Mouse (Mus musculus) c-Kit-positive CD71-positive TER-119-negative erythroid progenitor cells, embryonic 14.5 days (primary cell): ENCODE data around the gene Krt79.

Source experiments
- DNase-seq: peaks from one replicate; pipeline ENCODE4 v3.0.0-alpha.2; 2013; ENCODE audit warnings: low read depth

Gene Krt79

GRCm38 (mm10) chr15:101940274-101940829 lies at the start of gene Krt79:
Gene Krt79 (minus strand): TSS chr15:101940324.
- DNase-seq: no peak

DNA sequence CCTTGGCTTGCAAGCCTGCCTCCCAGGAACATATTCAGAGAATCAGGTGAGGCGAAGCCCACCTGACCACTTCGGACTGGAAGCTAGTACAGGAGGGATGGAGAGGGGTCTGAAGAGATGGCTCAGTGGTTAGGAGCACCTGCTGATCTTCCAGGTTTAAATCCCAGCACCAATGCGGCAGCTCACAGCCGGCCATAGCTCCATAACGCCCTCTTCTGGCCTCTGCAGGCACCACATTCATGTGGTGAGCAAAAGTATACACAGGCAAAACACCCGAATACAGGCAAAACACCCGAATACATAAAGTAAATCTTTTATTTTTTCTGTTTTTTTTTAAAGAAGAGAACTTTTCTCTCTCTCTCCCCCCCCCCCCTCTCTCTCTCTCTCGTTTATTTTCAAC lies 48.6 kb upstream of the Krt79 start:
- no peak for DNase-seq

- peak; percentile 70 for DNase-seq
Observed at GRCm38 (mm10) chr15:101988119-101988518, 48.0 kb upstream of the Krt79 start.

GRCm38 (mm10) chr15:101984746-101985145 lies 44.6 kb upstream of the Krt79 start:
- no peak for DNase-seq

DNA sequence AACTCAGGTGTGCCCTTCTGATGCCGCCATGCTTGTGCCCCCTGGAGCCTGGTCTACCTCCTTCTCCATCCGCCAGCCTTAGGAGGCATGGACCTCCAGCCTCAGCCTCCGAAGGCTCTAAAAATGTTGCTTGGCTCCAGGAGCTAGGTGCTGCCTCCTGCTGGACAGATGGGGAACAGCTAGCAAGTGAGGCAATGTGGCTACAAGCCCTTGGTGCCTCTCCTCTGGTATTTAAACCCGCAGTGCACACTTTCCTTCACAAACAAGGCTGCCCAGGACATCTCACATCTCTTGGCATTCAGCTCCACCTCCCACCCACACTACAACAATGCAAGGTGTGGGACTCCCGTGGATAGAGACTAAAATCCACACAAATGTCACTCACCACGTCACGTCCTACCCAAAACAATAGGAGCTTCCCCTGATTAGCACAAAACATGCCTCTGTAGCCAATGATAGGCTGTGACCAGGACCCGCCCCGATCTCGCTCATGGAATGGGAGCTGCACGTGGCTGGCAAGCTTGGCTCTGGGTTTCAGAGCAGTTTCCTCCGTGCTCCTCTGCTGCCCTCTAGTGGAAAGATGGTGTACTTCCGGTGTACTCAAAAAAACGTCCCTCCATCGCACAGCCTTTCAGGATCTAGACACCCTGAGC lies 44.0 kb upstream of the Krt79 start:
- peak; percentile 89 for DNase-seq

DNA sequence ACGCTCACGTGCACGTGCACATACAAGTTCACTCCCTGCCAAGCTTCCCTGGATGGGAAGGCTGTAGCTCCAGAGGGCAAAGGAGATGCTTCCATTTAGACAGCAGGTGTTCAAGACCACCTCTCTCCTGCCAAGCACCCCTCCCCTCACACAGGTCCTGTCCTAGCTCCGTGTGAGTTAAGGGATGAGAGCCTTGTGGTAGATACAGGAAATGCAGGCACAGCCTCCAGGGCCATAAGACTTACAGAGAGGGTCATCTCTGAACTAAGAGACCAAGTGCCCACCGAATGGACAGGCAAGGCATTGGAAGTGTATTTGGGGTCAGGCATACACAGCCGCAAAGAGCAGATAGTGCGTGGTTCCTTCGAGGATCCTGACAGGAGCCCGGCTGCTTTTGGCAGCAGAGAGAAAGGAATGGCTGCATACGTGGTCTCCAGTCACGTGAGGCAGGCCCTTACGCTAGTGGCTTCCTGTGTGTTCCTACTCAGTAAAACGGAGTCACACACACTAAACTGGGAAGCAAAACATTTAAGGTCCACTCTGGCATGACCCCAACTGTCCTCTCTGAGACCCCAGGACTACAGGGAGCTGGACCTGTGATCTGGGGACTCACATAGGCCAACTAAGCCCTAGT lies 43.3 kb upstream of the Krt79 start:
- DNase-seq: no peak

DNA sequence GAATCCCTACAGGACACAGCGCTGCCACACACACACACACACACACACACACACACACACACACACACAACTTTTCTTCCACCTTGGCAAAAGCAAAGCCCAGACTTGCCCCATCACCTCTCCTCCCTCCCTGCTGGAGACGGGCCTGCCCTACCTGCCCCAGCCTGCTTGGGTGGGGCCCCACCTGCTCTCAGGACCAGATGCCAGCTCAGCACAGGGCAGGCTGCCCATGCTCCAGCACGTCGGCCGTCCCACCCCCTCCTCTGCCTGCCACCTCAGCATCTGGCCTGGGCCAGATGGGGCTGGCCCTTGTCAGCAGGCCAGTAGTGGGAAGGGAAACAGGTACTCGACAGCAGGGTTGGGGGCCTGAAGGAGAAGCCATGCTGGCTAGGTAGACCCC lies 40.7 kb upstream of the Krt79 start:
- no peak for DNase-seq

DNA sequence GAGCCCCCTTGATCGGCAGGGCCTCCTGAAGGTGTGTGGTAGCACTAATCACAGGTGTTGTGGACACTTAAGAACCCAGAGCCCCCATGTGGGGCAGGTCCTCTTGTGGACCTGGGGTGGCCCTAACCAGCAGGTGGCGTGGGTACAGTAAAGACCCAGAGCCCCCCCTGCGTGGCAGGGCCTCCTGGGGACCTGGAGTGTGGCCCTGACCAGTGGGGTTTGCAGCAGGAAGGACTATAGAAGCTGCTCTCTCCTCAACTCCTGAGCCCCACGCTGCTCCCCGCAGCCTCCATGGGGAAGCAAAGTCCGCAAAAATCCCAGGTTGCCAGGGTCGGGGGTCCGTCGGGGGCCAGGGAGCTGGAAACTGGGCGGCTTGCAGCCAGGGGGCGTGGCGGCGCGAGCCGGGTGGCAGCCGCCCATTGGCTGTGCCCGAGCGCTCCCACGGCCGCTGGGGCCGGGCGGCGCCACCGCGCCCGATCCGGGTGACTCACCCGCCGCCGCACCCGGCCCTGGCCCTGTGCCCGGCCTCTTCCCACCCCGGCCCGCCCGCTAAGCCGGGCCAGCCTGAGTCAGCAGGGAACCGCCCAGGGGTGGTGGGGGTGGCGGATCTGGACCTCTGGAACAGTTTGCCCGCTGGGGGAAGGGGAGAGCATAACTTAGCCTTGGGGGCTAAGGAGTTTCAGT lies 37.1 kb upstream of the Krt79 start:
- peak; percentile 77 for DNase-seq

DNA sequence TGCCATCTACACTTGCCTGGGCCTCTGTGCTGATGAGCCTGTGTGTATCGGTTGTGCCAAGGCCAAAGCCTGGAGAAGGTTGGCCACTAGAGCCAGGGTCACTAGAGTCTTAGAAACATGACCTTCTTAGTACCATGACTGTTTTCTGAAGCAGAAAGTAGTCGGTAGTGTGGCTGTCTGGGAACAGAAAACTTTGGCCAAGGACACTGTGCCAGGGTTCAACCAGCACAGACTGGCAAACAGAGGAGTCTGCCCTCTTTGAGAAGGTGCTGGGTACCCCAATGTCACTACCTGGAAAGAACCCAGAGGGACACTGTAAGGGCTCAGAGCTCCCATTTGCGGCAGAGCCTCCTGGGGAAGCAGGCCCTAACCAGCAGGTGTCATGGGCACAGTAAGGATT lies 36.5 kb upstream of the Krt79 start:
- no peak for DNase-seq

DNA sequence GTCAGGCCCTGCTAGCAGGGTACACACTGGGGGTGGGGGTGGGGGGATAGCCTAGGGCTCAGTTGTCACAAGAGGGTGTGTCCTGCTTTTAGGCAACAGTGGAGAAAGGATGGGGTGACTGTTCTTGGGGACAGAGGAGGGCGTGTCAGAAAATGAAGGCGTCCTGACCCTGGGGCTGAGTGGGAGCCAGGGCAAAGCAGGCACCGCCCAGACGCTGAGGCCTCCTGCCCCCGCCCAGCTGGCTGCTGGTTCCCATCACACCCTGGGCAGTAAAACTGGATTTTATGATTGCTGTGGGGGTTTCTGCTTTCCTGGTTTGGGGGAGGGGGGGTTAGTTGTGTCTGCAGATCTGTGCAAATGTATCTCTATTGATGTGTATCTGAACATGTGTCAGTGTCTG lies 35.9 kb upstream of the Krt79 start:
- DNase-seq: peak; percentile 63

DNA sequence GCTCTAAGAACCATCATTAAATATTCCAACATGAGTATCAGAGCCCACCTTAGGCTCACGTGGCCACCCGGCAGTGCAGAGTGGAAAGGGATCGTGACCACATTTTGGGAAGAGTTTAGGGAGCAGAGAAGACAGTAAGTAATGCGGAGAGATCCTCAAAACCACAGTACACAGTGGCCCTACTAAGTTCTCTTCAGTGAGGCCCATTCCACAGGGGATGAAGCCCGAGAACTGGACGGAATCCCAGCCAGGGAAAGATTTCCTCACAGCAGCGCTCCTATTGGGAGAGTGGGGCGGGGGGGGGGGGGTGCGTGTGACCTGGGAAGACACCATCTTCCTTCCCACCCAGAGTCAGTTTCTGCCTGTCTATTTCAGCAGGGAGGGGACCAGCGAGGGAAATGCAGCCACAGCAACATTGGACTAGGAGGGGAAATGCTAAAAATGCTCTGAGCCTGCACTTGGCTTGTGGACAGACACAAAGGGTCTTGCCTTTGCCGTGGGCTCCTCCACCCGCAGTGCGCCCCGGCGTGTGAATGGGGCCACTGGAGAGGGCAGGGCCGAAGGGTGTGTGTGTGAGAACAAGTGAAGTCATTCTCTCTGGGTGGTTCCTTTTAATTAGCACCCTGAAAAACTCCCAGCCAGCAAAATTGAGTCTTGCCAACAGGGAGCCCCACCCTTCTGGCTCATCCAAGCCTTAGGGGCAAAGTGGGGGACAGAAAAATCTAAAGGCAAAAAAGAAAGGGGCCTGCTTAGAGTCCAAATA lies 34.1 kb upstream of the Krt79 start:
- DNase-seq: no peak

DNA sequence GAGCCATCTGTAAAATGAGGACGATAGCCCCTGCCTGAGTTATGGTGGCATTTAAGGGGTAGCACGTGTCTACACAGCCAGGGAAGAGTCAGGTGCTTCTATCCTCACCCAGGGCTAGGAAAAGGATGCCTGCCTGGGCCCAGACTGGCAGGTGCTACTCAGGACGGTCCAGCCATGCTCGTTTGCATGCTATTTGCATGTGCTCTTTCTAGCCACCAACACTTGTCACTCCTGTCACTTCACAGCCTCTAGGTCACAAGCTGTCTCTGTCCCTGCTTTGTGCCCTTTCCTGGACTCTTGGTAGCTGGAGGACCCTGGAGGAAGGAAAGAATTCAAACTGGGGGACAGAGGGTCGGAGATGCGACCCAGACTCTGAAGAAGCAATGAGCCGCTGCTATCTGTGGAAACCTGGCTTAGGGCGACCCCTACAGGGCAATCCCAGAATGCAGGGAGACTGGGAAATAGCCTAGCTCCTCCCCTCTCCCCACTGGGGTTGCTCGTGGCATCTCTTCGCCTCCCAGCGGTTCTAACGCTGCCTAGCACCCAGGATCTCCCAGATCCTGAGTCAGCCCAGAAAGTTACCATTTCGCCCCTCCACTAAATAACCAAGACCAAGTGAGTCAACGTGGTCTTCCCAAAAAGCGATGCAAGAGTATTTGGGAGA lies 33.4 kb upstream of the Krt79 start:
- peak; percentile 87 for DNase-seq

- no peak for DNase-seq
Observed at GRCm38 (mm10) chr15:101970536-101970935, 30.4 kb upstream of the Krt79 start.

DNA sequence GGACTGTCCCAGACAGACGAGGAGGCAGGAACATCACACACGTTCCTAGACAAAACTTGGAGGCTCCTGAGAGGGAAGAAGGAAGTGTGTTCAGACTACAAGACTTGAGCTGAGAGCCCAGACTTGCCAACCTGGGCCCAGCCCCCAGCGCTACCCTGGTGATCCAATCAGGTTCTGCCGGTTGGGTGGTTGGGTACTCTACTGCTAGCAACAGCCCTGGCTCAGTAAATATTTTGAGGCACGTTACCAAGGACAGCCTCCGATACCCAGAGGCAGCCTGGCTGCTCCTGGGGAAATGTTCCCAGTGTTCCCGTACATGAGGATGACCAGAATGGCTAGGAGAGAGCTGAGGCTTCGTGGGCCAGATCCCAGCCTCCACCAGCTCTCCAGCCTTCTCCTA lies 26.7 kb upstream of the Krt79 start:
- no peak for DNase-seq

- DNase-seq: no peak
Observed at GRCm38 (mm10) chr15:101958891-101959290, 18.8 kb upstream of the Krt79 start.

- DNase-seq: no peak
Observed at GRCm38 (mm10) chr15:101954187-101954586, 14.1 kb upstream of the Krt79 start, which contains the start of gene Krt78. Gene Krt78 (minus strand): TSS chr15:101954287.

DNA sequence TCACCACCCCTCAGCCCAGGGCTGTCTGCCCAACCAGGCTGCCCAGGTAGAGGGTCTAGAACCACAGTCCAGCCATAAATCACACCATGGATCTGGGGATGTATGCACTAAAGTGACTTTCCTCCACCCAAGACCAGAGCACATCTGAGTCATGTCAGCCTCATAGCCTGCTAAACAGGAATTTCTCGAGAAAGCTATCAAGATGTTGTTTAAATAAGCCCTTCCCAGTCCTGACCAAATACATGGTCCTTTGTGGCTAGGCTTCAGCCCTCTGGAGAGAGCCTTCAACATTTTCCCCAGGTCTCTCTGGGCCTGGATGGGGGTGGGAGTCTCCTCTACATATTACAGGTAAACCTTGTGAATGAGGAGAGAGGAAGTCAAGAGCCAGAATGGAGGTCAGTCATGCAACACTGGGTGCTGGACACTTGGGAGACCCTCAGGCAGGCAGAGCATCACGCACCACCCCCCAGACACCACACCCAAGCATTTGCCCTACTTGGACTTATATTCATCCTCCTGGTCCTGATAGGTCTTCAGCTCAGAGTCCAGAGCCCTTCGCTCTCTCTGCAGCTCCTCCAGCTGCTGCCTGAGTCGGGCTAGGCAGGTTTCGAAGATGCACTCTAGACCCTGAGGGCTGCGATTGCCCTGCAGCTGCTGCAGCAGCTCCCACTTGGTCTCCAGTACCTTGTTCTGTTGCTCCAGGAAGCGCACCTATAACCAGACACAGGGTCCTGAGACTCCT lies 12.8 kb upstream of the Krt79 start:
- no peak for DNase-seq

GRCm38 (mm10) chr15:101945430-101945829 lies 5.3 kb upstream of the Krt79 start:
- DNase-seq: no peak

GRCm38 (mm10) chr15:101941948-101942347 lies 1.8 kb upstream of the Krt79 start:
- no peak for DNase-seq

DNA sequence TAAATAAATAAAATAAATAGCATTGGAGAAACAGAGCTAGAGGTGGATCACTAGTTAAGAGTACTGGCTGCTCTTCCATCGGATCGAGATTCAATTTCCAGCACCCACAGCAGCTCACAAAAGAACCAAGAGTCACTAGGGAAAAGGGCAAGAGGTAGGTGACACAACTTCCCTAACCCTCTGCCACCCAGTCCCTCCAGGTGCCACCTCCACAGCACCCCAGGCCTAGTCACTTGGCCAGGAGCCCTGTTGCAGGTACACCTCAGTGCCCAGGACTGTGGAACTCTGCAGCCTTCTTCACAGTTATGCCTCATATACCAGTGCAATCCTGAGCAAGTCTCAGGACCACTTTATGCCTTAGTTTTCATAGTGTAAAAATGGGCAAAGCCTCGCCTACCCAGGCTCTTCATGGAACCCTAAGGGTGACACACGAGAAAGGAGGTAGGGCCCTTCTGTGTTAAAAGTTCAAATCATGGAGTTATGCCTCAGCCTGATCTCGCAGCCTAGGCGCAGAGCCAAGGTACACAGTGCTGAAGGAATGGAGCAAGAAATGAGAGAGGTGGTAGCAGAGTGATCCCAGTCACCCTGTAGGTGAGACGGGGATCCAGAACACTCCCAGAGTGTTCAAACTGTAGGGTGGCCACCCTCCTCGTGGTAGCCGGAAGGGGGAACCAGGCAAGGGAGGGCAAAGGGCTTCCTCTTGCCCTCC lies 1.4 kb downstream of the Krt79 start:
- no peak for DNase-seq
